Mouse (Mus musculus): Measurements from ENCODE around the gene Syt8. TPM values are rescaled to one million over a fixed set of nuclear protein-coding genes. Genes with fewer than 3 reads are reported as not detected.

Gene Syt8
- polyA plus RNA-seq, 1 experiment from 2014 or later: not detected

- no peak overlapping the region for H3K4me3 ChIP-seq (ENCODE audit: low read depth, low read length)
- H3K9me3 ChIP-seq (ENCODE audit: control insufficient read depth, low read length): no peaks in the 10 kb centered on the region
- WGBS: 92% methylated on average over 6 of the region's 6 CpGs
- no peak overlapping the region for H3K9ac ChIP-seq (ENCODE audit: low read length)
- no peaks in the 10 kb centered on the region for H3K4me1 ChIP-seq (ENCODE audit: control insufficient read depth, insufficient read depth, low read length)
- ATAC-seq (ENCODE audit: insufficient read depth, low FRiP score, low TSS enrichment) (no peak), DNase-seq (ENCODE audit: low spot score) (no peak)
- no peak overlapping the region for H3K27ac ChIP-seq (ENCODE audit: low read depth, low read length)
- no peaks in the 10 kb centered on the region for H3K36me3 ChIP-seq (ENCODE audit: control insufficient read depth, insufficient read depth, low read length)
- no peak overlapping the region for H3K4me2 ChIP-seq (ENCODE audit: low read depth)
- H3K27me3 ChIP-seq (ENCODE audit: control insufficient read depth, insufficient read depth, low read length): no peaks in the 10 kb centered on the region
Observed at GRCm38 (mm10) chr7:142444171-142444570, 9.5 kb downstream of the Syt8 start.

- WGBS: 87% methylated on average over 6 of the region's 6 CpGs
- no peak for DNase-seq (ENCODE audit: low spot score)
- ATAC-seq (ENCODE audit: insufficient read depth, low FRiP score, low TSS enrichment): no peak
- Histone ChIP-seq H3K9me3 (ENCODE audit: control insufficient read depth, low read length) (no peaks in the 10 kb centered on the region), H3K27me3 (ENCODE audit: control insufficient read depth, insufficient read depth, low read length) (no peaks in the 10 kb centered on the region), H3K9ac (ENCODE audit: low read length) (no peak overlapping the region), H3K4me3 (ENCODE audit: low read depth, low read length) (no peak overlapping the region), H3K27ac (ENCODE audit: low read depth, low read length) (no peak overlapping the region), H3K36me3 (ENCODE audit: control insufficient read depth, insufficient read depth, low read length) (no peaks in the 10 kb centered on the region), H3K4me1 (ENCODE audit: control insufficient read depth, insufficient read depth, low read length) (no peaks in the 10 kb centered on the region), H3K4me2 (ENCODE audit: low read depth) (no peak overlapping the region)
Observed at GRCm38 (mm10) chr7:142445324-142445723, 10.7 kb downstream of the Syt8 start.

- WGBS: 90% methylated on average over 4 of the region's 4 CpGs
- no peak for DNase-seq (ENCODE audit: low spot score)
- ATAC-seq (ENCODE audit: insufficient read depth, low FRiP score, low TSS enrichment): no peak
Observed at GRCm38 (mm10) chr7:142446264-142446663, 11.6 kb downstream of the Syt8 start.

GRCm38 (mm10) chr7:142449038-142449617 is 14.5 kb downstream of the Syt8 start:
- H3K36me3 ChIP-seq (ENCODE audit: control insufficient read depth, insufficient read depth, low read length): no peaks in the 10 kb centered on the region
- no peaks in the 10 kb centered on the region for H3K4me1 ChIP-seq (ENCODE audit: control insufficient read depth, insufficient read depth, low read length)
- no peak overlapping the region for H3K4me2 ChIP-seq (ENCODE audit: low read depth)
- DNase-seq (ENCODE audit: low spot score) (no peak), ATAC-seq (ENCODE audit: insufficient read depth, low FRiP score, low TSS enrichment) (no peak)
- WGBS: 86% methylated on average over 6 of the region's 6 CpGs
- H3K4me3 ChIP-seq (ENCODE audit: low read depth, low read length): no peak overlapping the region
- no peaks in the 10 kb centered on the region for H3K9me3 ChIP-seq (ENCODE audit: control insufficient read depth, low read length)
- H3K27me3 ChIP-seq (ENCODE audit: control insufficient read depth, insufficient read depth, low read length): no peaks in the 10 kb centered on the region
- no peak overlapping the region for H3K9ac ChIP-seq (ENCODE audit: low read length)
- H3K27ac ChIP-seq (ENCODE audit: low read depth, low read length): no peak overlapping the region

More at GRCm38 (mm10) chr7:142446264-142446663, 11.6 kb downstream of the Syt8 start:
- no peak overlapping the region for H3K27ac ChIP-seq (ENCODE audit: low read depth, low read length)
- no peaks in the 10 kb centered on the region for H3K9me3 ChIP-seq (ENCODE audit: control insufficient read depth, low read length)
- H3K9ac ChIP-seq (ENCODE audit: low read length): no peak overlapping the region
- H3K27me3 ChIP-seq (ENCODE audit: control insufficient read depth, insufficient read depth, low read length): no peaks in the 10 kb centered on the region
- H3K4me1 ChIP-seq (ENCODE audit: control insufficient read depth, insufficient read depth, low read length): no peaks in the 10 kb centered on the region
- no peak overlapping the region for H3K4me2 ChIP-seq (ENCODE audit: low read depth)
- H3K4me3 ChIP-seq (ENCODE audit: low read depth, low read length): no peak overlapping the region
- H3K36me3 ChIP-seq (ENCODE audit: control insufficient read depth, insufficient read depth, low read length): no peaks in the 10 kb centered on the region

GRCm38 (mm10) chr7:142454706-142455105 is 20.1 kb downstream of the Syt8 start:
- Histone ChIP-seq H3K27me3 (ENCODE audit: control insufficient read depth, insufficient read depth, low read length) (no peaks in the 10 kb centered on the region), H3K4me2 (ENCODE audit: low read depth) (no peak overlapping the region), H3K9me3 (ENCODE audit: control insufficient read depth, low read length) (no peaks in the 10 kb centered on the region), H3K4me1 (ENCODE audit: control insufficient read depth, insufficient read depth, low read length) (peaks cover 14% of the 10 kb centered on the region), H3K4me3 (ENCODE audit: low read depth, low read length) (no peak overlapping the region), H3K9ac (ENCODE audit: low read length) (no peak overlapping the region), H3K36me3 (ENCODE audit: control insufficient read depth, insufficient read depth, low read length) (no peaks in the 10 kb centered on the region), H3K27ac (ENCODE audit: low read depth, low read length) (no peak overlapping the region)
- 41% methylated on average over 1 of the region's 1 CpGs for WGBS
- ATAC-seq (ENCODE audit: insufficient read depth, low FRiP score, low TSS enrichment): no peak
- no peak for DNase-seq (ENCODE audit: low spot score)

GRCm38 (mm10) chr7:142455251-142455650 is 20.6 kb downstream of the Syt8 start:
- Histone ChIP-seq H3K27me3 (ENCODE audit: control insufficient read depth, insufficient read depth, low read length) (no peaks in the 10 kb centered on the region), H3K27ac (ENCODE audit: low read depth, low read length) (no peak overlapping the region), H3K36me3 (ENCODE audit: control insufficient read depth, insufficient read depth, low read length) (no peaks in the 10 kb centered on the region), H3K4me2 (ENCODE audit: low read depth) (no peak overlapping the region), H3K9ac (ENCODE audit: low read length) (no peak overlapping the region), H3K9me3 (ENCODE audit: control insufficient read depth, low read length) (no peaks in the 10 kb centered on the region), H3K4me1 (ENCODE audit: control insufficient read depth, insufficient read depth, low read length) (peaks cover 14% of the 10 kb centered on the region), H3K4me3 (ENCODE audit: low read depth, low read length) (no peak overlapping the region)
- WGBS: 53% methylated on average over 2 of the region's 2 CpGs
- no peak for DNase-seq (ENCODE audit: low spot score)
- no peak for ATAC-seq (ENCODE audit: insufficient read depth, low FRiP score, low TSS enrichment)

GRCm38 (mm10) chr7:142456806-142457205 is 22.2 kb downstream of the Syt8 start:
- no peak overlapping the region for H3K4me2 ChIP-seq (ENCODE audit: low read depth)
- no peaks in the 10 kb centered on the region for H3K36me3 ChIP-seq (ENCODE audit: control insufficient read depth, insufficient read depth, low read length)
- 81% methylated on average over 3 of the region's 3 CpGs for WGBS
- ATAC-seq (ENCODE audit: insufficient read depth, low FRiP score, low TSS enrichment) (no peak), DNase-seq (ENCODE audit: low spot score) (no peak)
- H3K9me3 ChIP-seq (ENCODE audit: control insufficient read depth, low read length): no peaks in the 10 kb centered on the region
- no peak overlapping the region for H3K9ac ChIP-seq (ENCODE audit: low read length)
- peak overlapping the region; percentile 7 for H3K27ac ChIP-seq (ENCODE audit: low read depth, low read length)
- no peaks in the 10 kb centered on the region for H3K27me3 ChIP-seq (ENCODE audit: control insufficient read depth, insufficient read depth, low read length)
- H3K4me1 ChIP-seq (ENCODE audit: control insufficient read depth, insufficient read depth, low read length): peaks cover 14% of the 10 kb centered on the region
- H3K4me3 ChIP-seq (ENCODE audit: low read depth, low read length): no peak overlapping the region

GRCm38 (mm10) chr7:142457227-142457811 is 22.7 kb downstream of the Syt8 start:
- Histone ChIP-seq H3K9ac (ENCODE audit: low read length) (peak overlapping the region; percentile 18; the same call in 1 of the 2 replicates), H3K27ac (ENCODE audit: low read depth, low read length) (peak overlapping the region; percentile 70), H3K27me3 (ENCODE audit: control insufficient read depth, insufficient read depth, low read length) (no peaks in the 10 kb centered on the region), H3K9me3 (ENCODE audit: control insufficient read depth, low read length) (no peaks in the 10 kb centered on the region), H3K4me1 (ENCODE audit: control insufficient read depth, insufficient read depth, low read length) (peaks cover 14% of the 10 kb centered on the region), H3K4me3 (ENCODE audit: low read depth, low read length) (no peak overlapping the region), H3K4me2 (ENCODE audit: low read depth) (0 out of 2 replicates have a peak overlapping the region, but pooled peaks have one; percentile 2), H3K36me3 (ENCODE audit: control insufficient read depth, insufficient read depth, low read length) (no peaks in the 10 kb centered on the region)
- ATAC-seq (ENCODE audit: insufficient read depth, low FRiP score, low TSS enrichment) (no peak), DNase-seq (ENCODE audit: low spot score) (peak; percentile 40)
- WGBS: 27% methylated on average over 3 of the region's 3 CpGs

- Histone ChIP-seq H3K4me2 (ENCODE audit: low read depth) (no peak overlapping the region), H3K27me3 (ENCODE audit: control insufficient read depth, insufficient read depth, low read length) (no peaks in the 10 kb centered on the region), H3K4me3 (ENCODE audit: low read depth, low read length) (no peak overlapping the region), H3K4me1 (ENCODE audit: control insufficient read depth, insufficient read depth, low read length) (peaks cover 14% of the 10 kb centered on the region), H3K9ac (ENCODE audit: low read length) (no peak overlapping the region), H3K9me3 (ENCODE audit: control insufficient read depth, low read length) (no peaks in the 10 kb centered on the region), H3K27ac (ENCODE audit: low read depth, low read length) (peak overlapping the region; percentile 70), H3K36me3 (ENCODE audit: control insufficient read depth, insufficient read depth, low read length) (no peaks in the 10 kb centered on the region)
- 50% methylated on average over 2 of the region's 2 CpGs for WGBS
- DNase-seq (ENCODE audit: low spot score) (no peak), ATAC-seq (ENCODE audit: insufficient read depth, low FRiP score, low TSS enrichment) (no peak)
Observed at GRCm38 (mm10) chr7:142458026-142458425, 23.4 kb downstream of the Syt8 start.
